Mouse (Mus musculus): ENCODE measurements around the gene Ccdc159. TPM values are rescaled to one million over a fixed set of nuclear protein-coding genes. Genes with fewer than 3 reads are reported as not detected.

Ccdc159 gene
- polyA plus RNA-seq, 1 experiment from 2014 or later: 3.8 TPM

DNA sequence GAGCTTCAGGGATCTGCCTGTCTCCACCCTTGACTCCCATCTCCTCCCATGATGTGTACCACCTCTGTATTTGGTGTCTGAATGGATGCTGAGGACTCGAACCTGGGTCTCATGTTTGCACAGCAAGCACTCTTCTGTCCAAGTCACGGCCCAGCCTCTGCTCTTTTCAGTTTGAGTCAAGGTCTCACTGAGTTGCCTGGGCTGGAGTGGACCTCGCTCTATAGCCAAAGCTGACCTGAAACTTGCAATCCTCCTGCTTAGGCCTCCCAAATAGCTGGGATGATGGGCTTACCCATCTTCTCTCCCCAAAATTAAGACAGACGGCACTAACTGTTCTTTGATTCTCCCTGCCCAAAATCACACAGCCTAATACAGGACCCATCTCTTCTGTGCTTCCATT is 4.2 kb upstream of the Ccdc159 start:
- no peak overlapping the region for H3K4me3 ChIP-seq
- no peak overlapping the region for H3K4me2 ChIP-seq
- WGBS: 90% methylated on average over 4 of the region's 4 CpGs
- peak overlapping the region; percentile 91; the same call in 1 of the 2 replicates for H3K27ac ChIP-seq (ENCODE audit: poor library complexity, severe bottlenecking)
- no peaks in the 10 kb centered on the region; the same call in 1 of the 2 replicates for H3K36me3 ChIP-seq
- no peak for ATAC-seq (ENCODE audit: insufficient number of reproducible peaks, low FRiP score)
- H3K27me3 ChIP-seq (replicated peaks): no peaks in the 10 kb centered on the region
- no peaks in the 10 kb centered on the region for H3K9me3 ChIP-seq (replicated peaks)
- H3K9ac ChIP-seq: no peak overlapping the region
- H3K4me1 ChIP-seq (replicated peaks): peaks cover 36% of the 10 kb centered on the region

DNA sequence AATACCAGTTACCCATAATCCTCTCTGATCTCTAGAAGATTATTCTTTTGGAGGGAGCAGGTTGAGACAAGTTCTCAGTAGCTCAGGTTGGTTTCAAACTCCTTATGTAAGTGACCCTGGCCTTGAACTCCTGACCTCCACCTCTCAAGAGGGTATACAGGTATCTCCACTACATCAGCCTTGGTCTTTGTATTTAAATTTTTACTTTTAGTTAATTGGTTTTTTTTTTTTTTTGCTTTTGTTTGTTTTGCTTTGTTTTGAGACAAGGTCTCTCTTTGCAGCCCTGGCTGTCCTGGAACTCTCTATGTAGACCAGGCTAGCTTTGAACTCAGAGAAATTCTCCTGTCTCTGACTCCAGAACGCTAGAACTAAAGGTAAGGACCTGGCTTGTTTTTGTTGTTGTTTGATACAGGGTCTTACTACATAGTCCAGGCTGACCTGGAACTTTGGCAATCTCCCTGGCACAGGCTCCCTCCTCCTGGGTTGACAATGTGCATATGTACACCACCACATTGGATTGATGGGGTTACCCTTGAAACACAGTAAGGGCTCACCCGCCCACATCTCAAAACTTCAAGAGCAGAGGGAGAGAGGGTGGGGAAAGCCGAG is 3.7 kb upstream of the Ccdc159 start:
- Histone ChIP-seq H3K9me3 (replicated peaks) (no peaks in the 10 kb centered on the region), H3K4me3 (no peak overlapping the region), H3K27ac (ENCODE audit: poor library complexity, severe bottlenecking) (peak overlapping the region; percentile 91), H3K9ac (no peak overlapping the region), H3K4me2 (no peak overlapping the region), H3K27me3 (replicated peaks) (no peaks in the 10 kb centered on the region), H3K4me1 (replicated peaks) (peaks cover 36% of the 10 kb centered on the region), H3K36me3 (no peaks in the 10 kb centered on the region; the same call in 1 of the 2 replicates)
- no peak for ATAC-seq (ENCODE audit: insufficient number of reproducible peaks, low FRiP score)
- 25% methylated on average over 3 of the region's 3 CpGs for WGBS

DNA sequence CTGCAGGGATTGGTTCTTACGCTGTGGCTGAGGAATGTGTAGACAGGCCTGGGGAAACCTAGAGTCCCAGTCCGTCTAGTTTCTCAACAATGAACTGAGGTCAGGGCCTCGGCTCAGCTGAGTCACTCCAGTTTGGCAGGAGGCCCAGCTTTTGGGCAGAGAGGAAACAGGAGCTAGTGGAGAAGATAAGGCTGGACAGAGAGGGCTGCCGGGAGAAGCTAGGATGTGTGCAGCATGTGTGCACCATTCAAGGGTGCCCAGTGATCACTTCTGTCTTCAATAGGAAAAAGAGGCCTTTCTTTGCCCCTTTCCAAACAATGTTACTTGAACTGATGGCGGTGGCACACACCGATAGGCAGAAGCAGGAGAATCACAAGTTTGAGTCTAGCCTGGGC is 3.2 kb upstream of the Ccdc159 start:
- H3K4me2 ChIP-seq: no peak overlapping the region
- H3K9ac ChIP-seq: no peak overlapping the region
- H3K4me1 ChIP-seq (replicated peaks): peaks cover 36% of the 10 kb centered on the region
- no peaks in the 10 kb centered on the region; the same call in 1 of the 2 replicates for H3K36me3 ChIP-seq
- peak; percentile 84 for ATAC-seq (ENCODE audit: insufficient number of reproducible peaks, low FRiP score)
- H3K27me3 ChIP-seq (replicated peaks): no peaks in the 10 kb centered on the region
- H3K27ac ChIP-seq (ENCODE audit: poor library complexity, severe bottlenecking): peak overlapping the region; percentile 91
- H3K4me3 ChIP-seq: no peak overlapping the region
- 26% methylated on average over 6 of the region's 6 CpGs for WGBS
- no peaks in the 10 kb centered on the region for H3K9me3 ChIP-seq (replicated peaks)

DNA sequence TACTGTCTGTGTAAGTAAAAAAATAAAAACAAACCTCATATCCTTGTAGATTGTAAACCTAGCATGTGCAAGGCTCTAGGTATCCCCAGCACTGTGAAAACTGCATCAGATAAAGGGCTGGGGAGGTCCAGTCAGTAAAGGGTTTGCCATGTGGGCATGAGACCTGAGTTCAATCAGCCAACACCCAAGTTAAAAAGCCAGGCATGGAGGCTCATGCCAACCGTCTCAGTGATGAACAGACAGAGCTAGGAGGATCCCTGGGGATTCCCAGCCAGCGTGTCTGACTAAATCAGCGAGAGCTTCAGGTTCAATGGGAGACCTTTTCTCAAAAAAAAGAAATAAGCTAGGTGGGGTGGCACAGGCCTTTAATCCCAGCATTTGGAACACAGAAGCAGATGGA is 2.2 kb upstream of the Ccdc159 start:
- no peaks in the 10 kb centered on the region for H3K9me3 ChIP-seq (replicated peaks)
- peak overlapping the region; percentile 6; the same call in 1 of the 2 replicates for H3K27ac ChIP-seq (ENCODE audit: poor library complexity, severe bottlenecking)
- H3K4me3 ChIP-seq: no peak overlapping the region
- H3K4me2 ChIP-seq: no peak overlapping the region
- WGBS: 83% methylated on average over 3 of the region's 3 CpGs
- H3K27me3 ChIP-seq (replicated peaks): no peaks in the 10 kb centered on the region
- H3K36me3 ChIP-seq: no peaks in the 10 kb centered on the region; the same call in 1 of the 2 replicates
- no peak overlapping the region for H3K9ac ChIP-seq
- no peak for ATAC-seq (ENCODE audit: insufficient number of reproducible peaks, low FRiP score)
- peaks cover 36% of the 10 kb centered on the region for H3K4me1 ChIP-seq (replicated peaks)

DNA sequence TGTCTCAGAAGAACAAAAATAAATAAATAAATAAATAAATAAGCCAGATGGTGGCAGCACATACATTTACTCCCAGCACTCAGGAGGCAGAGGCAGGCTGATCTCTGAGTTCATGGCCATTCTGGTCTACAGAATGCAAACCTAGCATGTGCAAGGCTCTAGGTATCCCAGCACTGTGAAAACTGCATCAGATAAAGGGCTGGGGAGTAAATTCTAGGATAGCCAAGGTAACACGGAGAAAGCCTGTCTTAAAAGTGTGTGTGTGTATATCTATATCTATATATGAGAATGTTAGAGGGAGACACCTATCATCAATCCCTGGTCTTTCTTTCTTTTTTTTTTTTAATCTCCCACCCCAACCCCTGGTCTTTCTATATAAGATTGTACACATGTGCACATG is 1.8 kb upstream of the Ccdc159 start:
- Histone ChIP-seq H3K36me3 (no peaks in the 10 kb centered on the region; the same call in 1 of the 2 replicates), H3K27ac (ENCODE audit: poor library complexity, severe bottlenecking) (no peak overlapping the region), H3K9me3 (replicated peaks) (no peaks in the 10 kb centered on the region), H3K9ac (no peak overlapping the region), H3K27me3 (replicated peaks) (no peaks in the 10 kb centered on the region), H3K4me3 (no peak overlapping the region), H3K4me1 (replicated peaks) (peaks cover 36% of the 10 kb centered on the region), H3K4me2 (no peak overlapping the region)
- WGBS: 100% methylated on average over 1 of the region's 1 CpGs
- ATAC-seq (ENCODE audit: insufficient number of reproducible peaks, low FRiP score): no peak

DNA sequence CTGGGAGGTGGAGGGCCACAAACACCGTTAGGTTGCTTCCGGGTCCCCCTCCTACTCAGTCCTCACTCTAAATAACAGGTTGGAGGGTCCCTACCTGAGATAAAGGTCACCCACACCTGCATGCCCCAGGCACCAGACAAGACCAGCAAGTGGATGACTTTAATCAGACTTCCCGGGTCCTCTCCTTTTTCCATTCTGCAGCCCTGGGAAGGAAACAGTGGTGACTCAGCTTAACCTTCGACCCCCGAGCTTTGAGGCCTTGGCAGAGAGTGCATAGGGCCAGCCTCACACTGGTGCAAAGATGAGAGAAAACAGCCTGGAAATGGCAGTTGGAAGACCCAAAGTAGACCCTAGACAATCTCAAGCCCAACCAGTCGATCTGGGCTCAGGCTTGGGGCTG is 1.1 kb upstream of the Ccdc159 start:
- H3K4me1 ChIP-seq (replicated peaks): peaks cover 40% of the 10 kb centered on the region
- H3K4me3 ChIP-seq: 0 out of 2 replicates have a peak overlapping the region, but pooled peaks have one; percentile 60
- no peaks in the 10 kb centered on the region; the same call in 1 of the 2 replicates for H3K36me3 ChIP-seq
- ATAC-seq (ENCODE audit: insufficient number of reproducible peaks, low FRiP score): no peak
- H3K27me3 ChIP-seq (replicated peaks): no peaks in the 10 kb centered on the region
- H3K9ac ChIP-seq: peak overlapping the region; percentile 76
- H3K4me2 ChIP-seq: peak overlapping the region; percentile 76
- H3K27ac ChIP-seq (ENCODE audit: poor library complexity, severe bottlenecking): no peak overlapping the region
- no peaks in the 10 kb centered on the region for H3K9me3 ChIP-seq (replicated peaks)
- 58% methylated on average over 6 of the region's 6 CpGs for WGBS

DNA sequence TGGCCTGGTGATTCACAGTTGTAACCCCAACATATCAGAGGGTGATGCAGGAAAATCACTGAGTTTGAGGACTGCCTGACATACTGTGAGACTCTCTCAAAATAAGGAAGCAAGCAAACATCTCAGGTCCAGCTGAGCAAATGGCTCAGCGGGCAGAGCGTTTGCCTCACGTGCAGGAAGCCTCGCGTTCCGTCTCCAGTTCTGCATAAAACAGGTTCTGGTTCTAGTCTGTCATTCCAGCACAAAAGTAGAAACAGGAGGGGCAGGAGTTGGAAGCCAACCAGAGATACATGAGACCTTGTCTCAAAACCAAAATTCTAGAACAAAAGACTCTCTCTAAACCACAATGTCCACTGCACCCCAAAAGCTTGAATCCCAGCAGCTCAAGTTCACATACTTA is 487 bp upstream of the Ccdc159 start:
- Histone ChIP-seq H3K27me3 (replicated peaks) (no peaks in the 10 kb centered on the region), H3K9me3 (replicated peaks) (no peaks in the 10 kb centered on the region), H3K36me3 (no peaks in the 10 kb centered on the region; the same call in 1 of the 2 replicates), H3K4me1 (replicated peaks) (peaks cover 40% of the 10 kb centered on the region), H3K4me2 (peak overlapping the region; percentile 76), H3K27ac (ENCODE audit: poor library complexity, severe bottlenecking) (peak overlapping the region; percentile 37), H3K4me3 (peak overlapping the region; percentile 60), H3K9ac (peak overlapping the region; percentile 76)
- ATAC-seq (ENCODE audit: insufficient number of reproducible peaks, low FRiP score): no peak
- 2% methylated on average over 6 of the region's 6 CpGs for WGBS

DNA sequence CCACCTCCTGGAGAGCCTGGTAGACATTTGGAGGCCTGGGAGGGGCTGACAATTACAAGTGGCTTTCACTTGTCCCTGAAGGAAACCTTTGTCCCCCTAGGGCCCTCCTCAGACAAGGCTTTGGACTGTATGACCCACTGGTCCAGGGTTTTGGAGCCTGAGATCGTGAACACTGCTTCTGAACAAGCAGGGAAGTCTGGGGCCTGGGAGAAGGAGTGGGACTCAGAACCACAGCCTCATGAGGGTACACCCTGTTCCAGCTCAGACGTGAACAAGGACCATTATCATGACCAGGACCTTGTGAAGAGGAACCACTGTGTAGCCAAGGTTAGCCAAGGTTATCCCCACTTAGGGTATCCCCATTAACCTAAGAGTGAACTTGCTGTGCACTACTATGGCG is 1.9 kb downstream of the Ccdc159 start:
- no peak overlapping the region for H3K27ac ChIP-seq (ENCODE audit: poor library complexity, severe bottlenecking)
- 66% methylated on average over 3 of the region's 3 CpGs for WGBS
- no peak overlapping the region for H3K4me3 ChIP-seq

DNA sequence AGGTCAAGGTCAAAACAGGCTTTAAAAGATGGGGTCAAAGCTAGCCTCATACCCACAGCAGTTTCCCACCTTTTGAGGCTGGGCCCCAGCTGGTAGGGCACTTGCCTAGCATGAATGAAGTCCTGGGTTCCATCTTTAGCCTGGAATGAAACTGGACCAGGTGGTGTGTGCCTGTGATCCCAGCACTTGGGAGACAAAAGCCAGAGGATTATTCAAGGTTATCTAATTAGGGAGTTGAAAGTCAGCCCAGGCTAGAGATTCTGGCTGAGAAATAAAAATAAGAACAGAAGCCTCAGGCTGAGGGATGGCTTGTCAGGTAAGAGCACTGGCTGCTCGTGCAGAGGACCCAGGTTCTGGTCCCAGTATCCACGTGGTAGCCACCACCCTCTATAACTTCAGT is 4.7 kb downstream of the Ccdc159 start:
- Histone ChIP-seq H3K4me1 (replicated peaks) (0 out of 2 replicates have a peak, but pooled peaks cover 7% of the 10 kb centered on the region), H3K27ac (ENCODE audit: poor library complexity, severe bottlenecking) (no peak overlapping the region), H3K4me2 (no peak overlapping the region), H3K4me3 (no peak overlapping the region), H3K27me3 (replicated peaks) (no peaks in the 10 kb centered on the region), H3K9ac (no peak overlapping the region), H3K9me3 (replicated peaks) (no peaks in the 10 kb centered on the region), H3K36me3 (no peaks in the 10 kb centered on the region)
- ATAC-seq (ENCODE audit: insufficient number of reproducible peaks, low FRiP score): no peak
- WGBS: 54% methylated on average over 2 of the region's 2 CpGs

More for the DNA sequence above, 1.9 kb downstream of the Ccdc159 start:
- H3K36me3 ChIP-seq: no peaks in the 10 kb centered on the region; the same call in 1 of the 2 replicates
- H3K9ac ChIP-seq: no peak overlapping the region
- no peak overlapping the region for H3K4me2 ChIP-seq
- ATAC-seq (ENCODE audit: insufficient number of reproducible peaks, low FRiP score): no peak
- H3K9me3 ChIP-seq (replicated peaks): no peaks in the 10 kb centered on the region
- H3K4me1 ChIP-seq (replicated peaks): peaks cover 25% of the 10 kb centered on the region
- H3K27me3 ChIP-seq (replicated peaks): no peaks in the 10 kb centered on the region

DNA sequence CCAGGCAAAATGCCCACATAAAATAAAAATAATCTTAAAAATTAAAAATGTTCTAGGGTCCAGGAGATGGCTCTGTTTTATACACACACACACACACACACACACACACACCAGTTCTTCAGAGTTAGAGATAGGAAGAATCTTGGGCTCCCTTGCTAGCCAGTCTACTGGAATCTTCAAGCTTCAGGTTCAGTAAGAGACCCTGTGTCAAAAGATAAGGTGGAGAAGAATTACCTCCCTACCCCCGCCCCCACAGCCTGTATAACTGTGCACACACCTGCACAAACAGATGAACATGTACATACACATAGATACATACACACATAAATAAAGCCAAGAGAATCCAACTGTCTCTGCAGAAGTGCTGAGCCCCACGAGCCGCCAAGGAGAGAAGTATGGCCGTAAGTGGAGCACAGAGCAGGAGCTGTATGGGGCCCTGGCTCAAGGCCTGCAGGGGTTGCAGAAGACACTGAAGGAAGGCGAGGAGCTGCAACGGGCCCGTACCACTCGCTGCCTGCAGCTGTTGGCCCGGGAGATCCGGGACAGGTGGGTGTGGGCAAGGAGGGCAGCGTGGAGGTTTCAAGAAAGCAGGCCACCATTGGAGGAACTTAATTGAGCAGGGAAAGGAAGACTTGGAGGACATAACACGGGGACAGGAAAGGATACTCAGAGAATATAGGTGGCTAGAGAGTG is 5.3 kb downstream of the Ccdc159 start:
- Histone ChIP-seq H3K4me1 (replicated peaks) (peaks cover 13% of the 10 kb centered on the region; the same call in 1 of the 2 replicates), H3K9me3 (replicated peaks) (no peaks in the 10 kb centered on the region), H3K9ac (no peak overlapping the region), H3K36me3 (no peaks in the 10 kb centered on the region), H3K27me3 (replicated peaks) (no peaks in the 10 kb centered on the region), H3K27ac (ENCODE audit: poor library complexity, severe bottlenecking) (no peak overlapping the region), H3K4me3 (no peak overlapping the region), H3K4me2 (no peak overlapping the region)
- no peak for ATAC-seq (ENCODE audit: insufficient number of reproducible peaks, low FRiP score)
- WGBS: 61% methylated on average over 12 of the region's 12 CpGs

DNA sequence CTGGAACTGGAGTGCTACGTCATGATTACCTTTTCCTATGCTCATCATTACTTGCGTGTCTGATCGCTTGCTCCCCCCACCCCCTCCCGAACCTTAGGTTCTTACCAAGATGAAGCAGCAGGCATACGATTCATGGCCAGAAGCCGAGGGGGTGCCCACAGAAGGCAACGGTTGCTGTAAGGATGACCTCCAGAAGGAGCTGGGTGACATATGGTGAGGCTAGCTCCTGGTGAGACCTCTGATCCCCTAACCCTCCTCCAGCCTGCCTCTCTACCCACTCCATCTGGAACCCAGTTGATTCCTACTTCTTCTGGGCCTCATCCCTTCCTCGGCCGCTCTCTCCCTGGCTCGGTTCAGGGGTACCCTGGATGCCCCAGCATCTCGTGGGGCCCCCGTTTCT is 6.8 kb downstream of the Ccdc159 start:
- Histone ChIP-seq H3K27ac (ENCODE audit: poor library complexity, severe bottlenecking) (no peak overlapping the region), H3K36me3 (no peaks in the 10 kb centered on the region), H3K9me3 (replicated peaks) (no peaks in the 10 kb centered on the region), H3K4me2 (no peak overlapping the region), H3K27me3 (replicated peaks) (no peaks in the 10 kb centered on the region), H3K9ac (no peak overlapping the region), H3K4me1 (replicated peaks) (peaks cover 12% of the 10 kb centered on the region; the same call in 1 of the 2 replicates), H3K4me3 (no peak overlapping the region)
- no peak for ATAC-seq (ENCODE audit: insufficient number of reproducible peaks, low FRiP score)
- 84% methylated on average over 12 of the region's 12 CpGs for WGBS
